Mouse (Mus musculus): ENCODE results near the gene Gnb1l. TPM values are rescaled to one million over a fixed set of nuclear protein-coding genes. Genes with fewer than 3 reads are reported as not detected.

The Gnb1l gene
- polyA plus RNA-seq, 1 experiment from 2014 or later = 12.6 TPM

DNA sequence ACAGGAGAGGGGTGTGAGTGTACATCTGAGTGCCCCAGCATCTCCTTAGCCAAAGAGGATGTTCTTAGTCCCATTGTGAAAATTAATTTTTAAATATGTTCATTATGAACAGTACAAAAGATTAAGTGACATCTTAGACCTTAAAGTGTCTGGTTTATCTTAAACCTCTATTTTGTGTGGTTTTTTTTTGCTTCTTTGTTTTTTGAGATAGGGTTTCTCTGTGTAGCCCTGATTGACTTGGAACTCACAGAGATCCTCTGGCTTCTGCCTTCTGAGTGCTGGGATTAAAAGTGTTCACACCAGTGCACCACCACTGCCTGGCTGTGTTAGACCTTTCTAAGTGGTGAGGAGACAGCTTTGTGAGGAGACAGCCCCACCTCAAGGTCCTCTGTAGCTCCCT lies 39.9 kb upstream of the Gnb1l start:
- H3K27me3 ChIP-seq (replicated peaks; ENCODE audit: control insufficient read depth, insufficient read depth, low read length) = no peaks in the 10 kb centered on the region
- H3K9ac ChIP-seq (ENCODE audit: low read depth, low read length) = no peak overlapping the region
- no peak for TF ChIP-seq CTCF (IDR thresholded peaks at IDR 0.05; ENCODE audit: low read depth)
- no peak overlapping the region for H3K4me3 ChIP-seq (ENCODE audit: low read depth, low read length)
- H3K4me2 ChIP-seq (replicated peaks; ENCODE audit: low read depth) = no peak overlapping the region
- ATAC-seq = no peak
- H3K27ac ChIP-seq (ENCODE audit: low read depth, low read length) = no peak overlapping the region
- peaks cover 3% of the 10 kb centered on the region; the same call in 1 of the 2 replicates for H3K36me3 ChIP-seq (ENCODE audit: control insufficient read depth, insufficient read depth)
- peaks cover 4% of the 10 kb centered on the region; the same call in 1 of the 2 replicates for H3K4me1 ChIP-seq (replicated peaks; ENCODE audit: control insufficient read depth, insufficient read depth, low read length)
- H3K9me3 ChIP-seq (ENCODE audit: control insufficient read depth) = no peaks in the 10 kb centered on the region

DNA sequence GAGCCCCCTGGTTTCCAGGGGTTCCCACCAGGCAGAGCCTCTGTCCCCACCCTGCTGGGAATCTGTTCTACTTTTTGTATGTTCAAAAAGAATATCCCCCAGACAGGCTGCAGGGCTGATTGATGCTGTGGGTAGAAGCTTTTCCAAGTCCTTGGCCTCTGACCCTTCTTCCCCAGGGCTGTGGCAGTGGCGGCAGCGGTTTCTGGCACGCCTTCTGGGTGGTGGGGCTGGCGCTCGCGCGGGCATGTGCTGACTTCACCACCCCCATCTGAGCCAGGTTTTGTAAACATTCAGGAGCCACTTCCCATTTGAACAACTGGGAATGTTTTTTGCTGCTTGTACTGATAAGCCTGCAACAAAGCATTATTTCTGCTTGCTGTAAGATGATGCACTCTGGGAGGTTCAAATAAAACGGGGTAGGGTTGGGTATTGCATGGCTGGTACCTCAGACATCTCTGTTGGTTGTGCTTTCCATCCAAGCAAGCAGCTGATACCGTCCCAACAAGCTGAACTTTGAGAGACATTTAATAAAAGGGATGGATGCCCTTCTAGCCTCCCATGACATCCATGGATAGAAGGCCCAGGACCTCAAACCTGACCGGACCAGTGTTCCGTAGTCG lies 39.1 kb upstream of the Gnb1l start:
- Histone ChIP-seq H3K9ac (ENCODE audit: low read depth, low read length) (no peak overlapping the region), H3K9me3 (ENCODE audit: control insufficient read depth) (no peaks in the 10 kb centered on the region), H3K4me1 (replicated peaks; ENCODE audit: control insufficient read depth, insufficient read depth, low read length) (peaks cover 4% of the 10 kb centered on the region; the same call in 1 of the 2 replicates), H3K4me2 (replicated peaks; ENCODE audit: low read depth) (peak overlapping the region; percentile 38), H3K4me3 (ENCODE audit: low read depth, low read length) (no peak overlapping the region), H3K36me3 (ENCODE audit: control insufficient read depth, insufficient read depth) (peaks cover 3% of the 10 kb centered on the region; the same call in 1 of the 2 replicates), H3K27me3 (replicated peaks; ENCODE audit: control insufficient read depth, insufficient read depth, low read length) (no peaks in the 10 kb centered on the region), H3K27ac (ENCODE audit: low read depth, low read length) (no peak overlapping the region)
- ATAC-seq = no peak
- TF ChIP-seq CTCF (IDR thresholded peaks at IDR 0.05; ENCODE audit: low read depth) = no peak
- WGBS = 16% methylated on average over 12 of the region's 12 CpGs

DNA sequence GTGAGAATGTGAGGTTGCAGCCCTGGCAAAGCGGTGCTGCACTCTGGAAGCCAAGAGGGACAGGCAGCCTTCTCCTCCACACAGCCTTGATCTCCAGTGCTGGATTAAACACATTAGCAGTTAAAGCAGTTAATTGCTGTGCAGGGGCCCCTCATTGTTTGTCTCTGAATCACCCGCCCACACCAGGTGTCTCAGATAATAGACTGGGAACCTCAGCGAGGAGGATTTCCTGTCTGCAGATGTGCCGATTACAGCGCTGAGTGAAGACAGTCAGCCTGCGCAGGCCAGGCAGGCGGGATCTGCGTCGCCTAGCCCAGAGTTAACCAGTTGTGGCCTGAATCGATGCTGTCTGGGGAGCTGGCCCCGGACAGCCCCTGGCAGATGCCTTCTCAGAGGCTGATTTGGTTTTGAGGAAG lies 38.5 kb upstream of the Gnb1l start:
- Histone ChIP-seq H3K36me3 (ENCODE audit: control insufficient read depth, insufficient read depth) (peaks cover 3% of the 10 kb centered on the region; the same call in 1 of the 2 replicates), H3K9me3 (ENCODE audit: control insufficient read depth) (no peaks in the 10 kb centered on the region), H3K4me3 (ENCODE audit: low read depth, low read length) (no peak overlapping the region), H3K9ac (ENCODE audit: low read depth, low read length) (no peak overlapping the region), H3K4me1 (replicated peaks; ENCODE audit: control insufficient read depth, insufficient read depth, low read length) (peaks cover 4% of the 10 kb centered on the region; the same call in 1 of the 2 replicates), H3K27ac (ENCODE audit: low read depth, low read length) (no peak overlapping the region), H3K27me3 (replicated peaks; ENCODE audit: control insufficient read depth, insufficient read depth, low read length) (no peaks in the 10 kb centered on the region), H3K4me2 (replicated peaks; ENCODE audit: low read depth) (peak overlapping the region; percentile 38)
- TF ChIP-seq CTCF (IDR thresholded peaks at IDR 0.05; ENCODE audit: low read depth) = no peak
- whole genome bisulfite sequencing = 6% methylated on average over 11 of the region's 11 CpGs
- ATAC-seq = peak; percentile 78

DNA sequence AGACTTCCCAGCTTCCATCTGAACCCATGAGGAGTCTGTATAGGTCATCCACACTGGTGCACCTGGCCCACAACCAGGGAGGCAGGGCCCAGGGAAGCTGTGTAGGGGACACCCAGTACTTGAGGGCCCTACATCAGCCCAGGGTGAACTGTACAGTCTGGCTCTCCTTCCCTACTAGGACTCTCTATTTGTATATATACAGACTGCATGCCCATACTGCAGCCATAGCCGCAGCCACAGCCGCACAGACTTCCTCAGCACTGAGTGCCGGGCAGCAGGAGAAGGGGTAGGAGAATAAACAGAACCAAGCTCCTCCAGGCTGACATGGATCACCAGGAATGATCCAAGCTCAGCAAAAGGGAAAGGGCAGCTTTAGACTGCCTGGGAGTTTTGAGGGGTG lies 37.7 kb upstream of the Gnb1l start:
- no peaks in the 10 kb centered on the region for H3K27me3 ChIP-seq (replicated peaks; ENCODE audit: control insufficient read depth, insufficient read depth, low read length)
- no peak overlapping the region for H3K4me2 ChIP-seq (replicated peaks; ENCODE audit: low read depth)
- peaks cover 4% of the 10 kb centered on the region; the same call in 1 of the 2 replicates for H3K4me1 ChIP-seq (replicated peaks; ENCODE audit: control insufficient read depth, insufficient read depth, low read length)
- WGBS = 70% methylated on average over 3 of the region's 3 CpGs
- TF ChIP-seq CTCF (IDR thresholded peaks at IDR 0.05; ENCODE audit: low read depth) = no peak
- H3K9ac ChIP-seq (ENCODE audit: low read depth, low read length) = no peak overlapping the region
- H3K9me3 ChIP-seq (ENCODE audit: control insufficient read depth) = no peaks in the 10 kb centered on the region
- no peak overlapping the region for H3K4me3 ChIP-seq (ENCODE audit: low read depth, low read length)
- no peak overlapping the region for H3K27ac ChIP-seq (ENCODE audit: low read depth, low read length)
- no peak for ATAC-seq
- H3K36me3 ChIP-seq (ENCODE audit: control insufficient read depth, insufficient read depth) = peaks cover 8% of the 10 kb centered on the region; the same call in 1 of the 2 replicates

DNA sequence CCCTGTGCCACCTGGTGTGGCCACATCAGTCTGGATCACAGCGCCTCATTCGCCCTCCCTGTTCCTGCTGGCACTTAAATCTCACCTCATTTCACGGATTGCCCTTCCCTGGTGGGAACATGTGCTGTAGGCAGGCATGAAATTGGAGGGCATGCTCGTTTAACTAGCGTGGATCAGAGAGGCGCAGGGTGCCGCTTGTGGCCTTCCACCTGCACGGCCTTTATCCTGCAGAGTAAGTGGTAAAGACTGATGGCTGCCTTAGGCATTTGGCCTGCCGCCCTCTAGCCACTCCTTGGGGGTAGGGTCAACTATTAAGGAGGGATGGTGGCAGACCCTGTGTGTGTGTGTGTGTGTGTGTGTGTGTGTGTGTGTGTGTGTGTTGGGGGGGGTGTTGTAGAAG lies 36.5 kb upstream of the Gnb1l start:
- no peaks in the 10 kb centered on the region for H3K27me3 ChIP-seq (replicated peaks; ENCODE audit: control insufficient read depth, insufficient read depth, low read length)
- no peak overlapping the region for H3K9ac ChIP-seq (ENCODE audit: low read depth, low read length)
- H3K4me1 ChIP-seq (replicated peaks; ENCODE audit: control insufficient read depth, insufficient read depth, low read length) = peaks cover 4% of the 10 kb centered on the region; the same call in 1 of the 2 replicates
- ATAC-seq = no peak
- WGBS = 90% methylated on average over 9 of the region's 9 CpGs
- TF ChIP-seq CTCF (IDR thresholded peaks at IDR 0.05; ENCODE audit: low read depth) = no peak
- H3K4me2 ChIP-seq (replicated peaks; ENCODE audit: low read depth) = no peak overlapping the region
- peaks cover 8% of the 10 kb centered on the region; the same call in 1 of the 2 replicates for H3K36me3 ChIP-seq (ENCODE audit: control insufficient read depth, insufficient read depth)
- H3K9me3 ChIP-seq (ENCODE audit: control insufficient read depth) = no peaks in the 10 kb centered on the region
- no peak overlapping the region for H3K4me3 ChIP-seq (ENCODE audit: low read depth, low read length)
- H3K27ac ChIP-seq (ENCODE audit: low read depth, low read length) = no peak overlapping the region

DNA sequence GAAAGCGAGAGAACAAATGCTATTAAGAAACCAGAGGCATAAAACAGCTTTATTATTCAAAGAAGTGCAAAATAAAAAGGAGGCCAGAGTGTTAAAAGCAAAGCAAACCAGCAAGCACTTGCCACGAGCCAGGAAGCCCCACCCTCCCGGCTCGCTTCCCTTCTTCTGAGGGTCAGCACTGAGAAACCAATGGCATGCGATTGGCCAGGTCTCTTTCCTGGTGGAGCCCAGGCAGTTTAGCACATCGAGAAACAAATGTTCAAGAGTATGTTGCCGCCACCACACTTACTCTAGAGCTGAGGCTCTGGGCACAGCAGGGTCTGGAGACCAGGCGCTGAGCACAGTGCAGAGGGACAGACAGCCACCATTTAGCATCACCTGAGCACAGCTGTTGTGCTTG lies 35.9 kb upstream of the Gnb1l start:
- ATAC-seq = no peak
- H3K9me3 ChIP-seq (ENCODE audit: control insufficient read depth) = no peaks in the 10 kb centered on the region
- no peak for TF ChIP-seq CTCF (IDR thresholded peaks at IDR 0.05; ENCODE audit: low read depth)
- H3K9ac ChIP-seq (ENCODE audit: low read depth, low read length) = no peak overlapping the region
- H3K4me3 ChIP-seq (ENCODE audit: low read depth, low read length) = no peak overlapping the region
- 69% methylated on average over 8 of the region's 8 CpGs for WGBS
- no peaks in the 10 kb centered on the region for H3K27me3 ChIP-seq (replicated peaks; ENCODE audit: control insufficient read depth, insufficient read depth, low read length)
- no peak overlapping the region for H3K4me2 ChIP-seq (replicated peaks; ENCODE audit: low read depth)
- H3K27ac ChIP-seq (ENCODE audit: low read depth, low read length) = no peak overlapping the region
- peaks cover 4% of the 10 kb centered on the region; the same call in 1 of the 2 replicates for H3K4me1 ChIP-seq (replicated peaks; ENCODE audit: control insufficient read depth, insufficient read depth, low read length)
- peaks cover 8% of the 10 kb centered on the region; the same call in 1 of the 2 replicates for H3K36me3 ChIP-seq (ENCODE audit: control insufficient read depth, insufficient read depth)

Data from intestine, postnatal 0 days (tissue).